In the genomic region with DNA sequence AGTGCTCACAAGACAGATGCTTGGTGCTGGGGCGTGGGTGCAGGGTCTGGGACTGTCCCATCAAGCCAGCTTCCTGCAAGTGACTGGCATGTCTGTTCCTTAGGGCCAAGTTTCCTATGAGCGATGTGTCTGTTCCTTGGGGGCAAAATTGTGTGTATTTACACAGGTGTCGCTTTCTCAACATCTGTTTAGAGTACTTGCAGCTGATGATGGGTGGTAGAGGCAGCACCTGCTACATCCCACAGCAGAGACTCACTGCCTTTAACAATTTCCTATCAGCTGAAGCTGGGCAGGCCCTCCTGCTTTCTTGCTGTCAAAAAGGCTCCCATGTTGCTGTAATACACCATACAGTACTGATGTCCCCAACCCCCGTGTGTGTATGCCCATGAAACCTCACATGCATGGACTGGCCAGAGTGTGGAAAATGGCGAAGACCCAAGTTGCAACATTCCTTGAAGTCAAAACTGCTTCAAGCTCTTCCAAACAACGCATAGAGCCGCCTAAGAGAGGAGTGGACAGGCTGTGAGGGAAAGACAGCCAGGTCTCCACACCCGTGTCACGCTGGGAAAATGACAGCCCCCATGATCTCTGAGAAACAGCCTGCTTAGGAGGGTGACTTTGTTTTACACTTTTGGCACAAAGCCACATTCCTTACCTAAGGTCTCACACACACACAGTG, we compare ENCODE assay signal across 8 mouse cellular contexts. TPM values are rescaled to one million over a fixed set of nuclear protein-coding genes. Genes with fewer than 3 reads are reported as not detected.
A peak's percentile ranks its signal among the peaks of the same experiment; 100 is the strongest.
DNase-seq lines count a peak whose midpoint lies in the region; ATAC-seq and TF ChIP-seq lines count a peak whose summit lies in the region.

No protein-coding gene starts in this region.

- peak overlapping the region; percentile 85 for H3K4me3 ChIP-seq in forebrain, embryonic 16.5 days (replicated peaks; ENCODE audit: low read length)
- H3K4me3 ChIP-seq in liver, embryonic 12.5 days: peak overlapping the region; percentile 80
- peak overlapping the region; percentile 60 for H3K4me3 ChIP-seq in olfactory bulb, adult 2 months (ENCODE audit: insufficient read depth, low read depth, low read length)

- H3K27me3 ChIP-seq in forebrain, embryonic 16.5 days (replicated peaks; ENCODE audit: control insufficient read depth, insufficient read depth, low read length): no peaks in the 10 kb centered on the region
- no peaks in the 10 kb centered on the region for H3K27me3 ChIP-seq in liver, embryonic 12.5 days (replicated peaks)

- peak overlapping the region; percentile 86 for H3K27ac ChIP-seq in forebrain, embryonic 16.5 days (ENCODE audit: low read length)
- peak overlapping the region; percentile 88 for H3K27ac ChIP-seq in liver, embryonic 12.5 days
- H3K27ac ChIP-seq in olfactory bulb, adult 2 months (ENCODE audit: insufficient read depth, low read depth, low read length): peak overlapping the region; percentile 65

- H3K4me2 ChIP-seq in forebrain, embryonic 16.5 days (ENCODE audit: low read length): peak overlapping the region; percentile 81
- H3K4me2 ChIP-seq in liver, embryonic 12.5 days: peak overlapping the region; percentile 96

- no peak for TF ChIP-seq CTCF in olfactory bulb, adult 2 months (IDR thresholded peaks at IDR 0.05; ENCODE audit: insufficient read depth, low read depth, low read length)

- 22% methylated on average over 9 of the region's 9 CpGs for WGBS in forebrain, embryonic 16.5 days
- WGBS in liver, embryonic 12.5 days (ENCODE audit: insufficient replicate concordance): 34% methylated on average over 9 of the region's 9 CpGs
- WGBS in olfactory bulb, adult 2 months: 18% methylated on average over 9 of the region's 9 CpGs

- peak overlapping the region; percentile 70 for H3K9ac ChIP-seq in forebrain, embryonic 16.5 days (replicated peaks; ENCODE audit: low read depth, low read length)
- H3K9ac ChIP-seq in liver, embryonic 12.5 days: peak overlapping the region; percentile 85

- DNase-seq in cerebellum, adult 9-10 months: peak; percentile 44
- DNase-seq in cerebellum, adult 8-10 months: no peak
- peak; percentile 2 for DNase-seq in ovary, postnatal 10 days (ENCODE audit: low spot score)
- no peak for DNase-seq in ovary, adult 18-20 months (ENCODE audit: low spot score)
- DNase-seq in cerebellum, postnatal 10 days: no peak

- peaks cover 30% of the 10 kb centered on the region for H3K4me1 ChIP-seq in forebrain, embryonic 16.5 days (replicated peaks; ENCODE audit: control insufficient read depth, insufficient read depth, low read length)
- H3K4me1 ChIP-seq in liver, embryonic 12.5 days: peaks cover 71% of the 10 kb centered on the region
- H3K4me1 ChIP-seq in olfactory bulb, adult 2 months (ENCODE audit: control insufficient read depth, insufficient read depth, low read length): peaks cover 16% of the 10 kb centered on the region

- H3K9me3 ChIP-seq in forebrain, embryonic 16.5 days (ENCODE audit: control insufficient read depth, low read length): no peaks in the 10 kb centered on the region
- no peaks in the 10 kb centered on the region for H3K9me3 ChIP-seq in liver, embryonic 12.5 days (replicated peaks)

- TF ChIP-seq POLR2A in olfactory bulb, adult 2 months (IDR thresholded peaks at IDR 0.05; ENCODE audit: insufficient read depth, low read depth, low read length): no peak

- ATAC-seq in forebrain, embryonic 16.5 days: peak; percentile 0; the same call in 1 of the 2 replicates
- peak; percentile 6 for ATAC-seq in liver, embryonic 12.5 days

- peaks cover 14% of the 10 kb centered on the region for H3K36me3 ChIP-seq in forebrain, embryonic 16.5 days (ENCODE audit: control insufficient read depth, insufficient read depth)
- H3K36me3 ChIP-seq in liver, embryonic 12.5 days: peaks cover 28% of the 10 kb centered on the region

RNA-seq across cellular contexts. Expression of a gene that starts 0.9 kb away (rescaled TPM):
- 76.9 and 83.7 TPM in 2 replicates for polyA plus RNA-seq in forebrain, embryonic 16.5 days (2015; fragmentation: Nextera tagmentation; extraction: Ambion mirVana)
- 51.5 and 58.2 TPM in 2 replicates for polyA plus RNA-seq in liver, embryonic 12.5 days (2016; fragmentation: Nextera tagmentation; extraction: Ambion mirVana)
- polyA plus RNA-seq in olfactory bulb, adult 2 months (2012; ENCODE audit: insufficient read depth, insufficient read length, low replicate concordance, missing spikeins): not detected in 2 replicates

Comparison
In these comparisons a context has a peak if more than half of its experiments do, and no peak if none do; other contexts are left out.
1. DNase-seq: peak in cerebellum, adult 9-10 months (single experiment) and ovary, postnatal 10 days (single experiment); none in cerebellum, adult 8-10 months (single experiment), ovary, adult 18-20 months (single experiment) and cerebellum, postnatal 10 days (0 of 2).
2. Peak in every context shown above with its lines, with median percentiles within 50 percentile points of each other: H3K27ac ChIP-seq and H3K4me3 ChIP-seq.